Comparison of ENCODE assay signal across 28 mouse cellular contexts in genomic region chr10:22614554-22614953, GRCm38 (mm10).
"Had no signal": no experiment of that assay in that cellular context is flagged by ENCODE, and none has a peak within 500 bp of the region (broad histone marks: within the 10 kb centered on the region; RNA-seq: fewer than 3 reads in every experiment).

No protein-coding gene starts in this region.

- H3K9me3 ChIP-seq: heart, embryonic 10.5 days; heart, embryonic 15.5 days; hindbrain, embryonic 13.5 days; hindbrain, embryonic 15.5 days; intestine, embryonic 15.5 days had no signal

- H3K27ac ChIP-seq: heart, embryonic 10.5 days; heart, embryonic 13.5 days; heart, embryonic 15.5 days; hindbrain, embryonic 12.5 days; hindbrain, embryonic 13.5 days; hindbrain, embryonic 14.5 days; hindbrain, embryonic 15.5 days; hindbrain, postnatal 0 days; intestine, embryonic 15.5 days; layer of hippocampus, adult 2 months; left cerebral cortex, adult 2 months had no signal

- H3K4me2 ChIP-seq: heart, embryonic 11.5 days; heart, embryonic 12.5 days; heart, embryonic 13.5 days; heart, embryonic 15.5 days; hindbrain, embryonic 12.5 days; hindbrain, embryonic 13.5 days; hindbrain, embryonic 14.5 days; hindbrain, embryonic 15.5 days; intestine, embryonic 15.5 days had no signal

- H3K4me3 ChIP-seq: heart, embryonic 10.5 days; heart, embryonic 12.5 days; heart, embryonic 13.5 days; heart, embryonic 15.5 days; hindbrain, embryonic 10.5 days; hindbrain, embryonic 12.5 days; hindbrain, embryonic 13.5 days; hindbrain, embryonic 15.5 days; intestine, embryonic 15.5 days; layer of hippocampus, adult 2 months; left cerebral cortex, adult 2 months had no signal

- H3K27me3 ChIP-seq: heart, embryonic 12.5 days; heart, embryonic 13.5 days; heart, embryonic 15.5 days; hindbrain, embryonic 12.5 days; hindbrain, embryonic 13.5 days; hindbrain, embryonic 15.5 days; intestine, embryonic 15.5 days had no signal

- DNase-seq: heart, postnatal 36 days; kidney, adult 11 months; kidney, adult 18-20 months; kidney, adult 2 months; kidney, adult 9 months; kidney, postnatal 14 days; kidney, postnatal 25 days; kidney, postnatal 36 days; layer of hippocampus, adult 9-11 months; layer of hippocampus, postnatal 36 days had no signal

- H3K36me3 ChIP-seq: heart, embryonic 10.5 days; heart, embryonic 12.5 days; heart, embryonic 13.5 days; heart, embryonic 15.5 days; hindbrain, embryonic 10.5 days; hindbrain, embryonic 12.5 days; hindbrain, embryonic 13.5 days; hindbrain, embryonic 15.5 days; intestine, embryonic 15.5 days had no signal

- H3K9ac ChIP-seq: heart, embryonic 12.5 days; heart, embryonic 13.5 days; heart, embryonic 15.5 days; hindbrain, embryonic 12.5 days; hindbrain, embryonic 13.5 days; hindbrain, embryonic 14.5 days; hindbrain, embryonic 15.5 days; intestine, embryonic 15.5 days had no signal

- H3K4me1 ChIP-seq: heart, embryonic 10.5 days; heart, embryonic 12.5 days; heart, embryonic 13.5 days; heart, embryonic 15.5 days; hindbrain, embryonic 15.5 days; intestine, embryonic 15.5 days had no signal

- ATAC-seq: hindbrain, embryonic 16.5 days; inflammation-experienced regulatory T-cells, adult 6 months; intestine, embryonic 15.5 days; intestine, embryonic 16.5 days; intestine, postnatal 0 days had no signal
